Mouse (Mus musculus) heart, postnatal 0 days (tissue): ENCODE measurements around the gene Bphl.

Experiments
- CTCF ChIP-seq: IDR thresholded peaks from 2 replicates; pipeline ENCODE4 v1.5.1; 2016; ENCODE audit warnings: antibody characterized with exemption, control low read depth, low read depth
- EP300 ChIP-seq: IDR thresholded peaks from 2 replicates; pipeline ENCODE4 v1.6.1; 2016; ENCODE audit warnings: antibody characterized with exemption, low read depth

- no peak for TF ChIP-seq CTCF
- no peak for TF ChIP-seq EP300
Measured at GRCm38 (mm10) chr13:34054983-34055382, 17.6 kb downstream of the Bphl start.
